Mouse (Mus musculus) pancreas, adult 10 weeks (tissue): ENCODE measurements around the gene Tmc3. TPM values are rescaled to one million over a fixed set of nuclear protein-coding genes. Genes with fewer than 3 reads are reported as not detected.

Experiments
- polyA plus RNA-seq: library from polyadenylated mRNA; stranded (reverse); fragments of 350-450 nt; fragmentation: Illumina TruSeq; extraction: RNeasy Lipid Tissue Mini Kit (QIAGEN cat#74804); gene quantifications from one replicate; pipeline ENCODE4 v1.2.3, GENCODE M21; 2015; ENCODE audit warnings: low read depth, low replicate concordance; ENCODE audit not compliant: insufficient read depth

The Tmc3 gene
- polyA plus RNA-seq, result 0.81 TPM

DNA sequence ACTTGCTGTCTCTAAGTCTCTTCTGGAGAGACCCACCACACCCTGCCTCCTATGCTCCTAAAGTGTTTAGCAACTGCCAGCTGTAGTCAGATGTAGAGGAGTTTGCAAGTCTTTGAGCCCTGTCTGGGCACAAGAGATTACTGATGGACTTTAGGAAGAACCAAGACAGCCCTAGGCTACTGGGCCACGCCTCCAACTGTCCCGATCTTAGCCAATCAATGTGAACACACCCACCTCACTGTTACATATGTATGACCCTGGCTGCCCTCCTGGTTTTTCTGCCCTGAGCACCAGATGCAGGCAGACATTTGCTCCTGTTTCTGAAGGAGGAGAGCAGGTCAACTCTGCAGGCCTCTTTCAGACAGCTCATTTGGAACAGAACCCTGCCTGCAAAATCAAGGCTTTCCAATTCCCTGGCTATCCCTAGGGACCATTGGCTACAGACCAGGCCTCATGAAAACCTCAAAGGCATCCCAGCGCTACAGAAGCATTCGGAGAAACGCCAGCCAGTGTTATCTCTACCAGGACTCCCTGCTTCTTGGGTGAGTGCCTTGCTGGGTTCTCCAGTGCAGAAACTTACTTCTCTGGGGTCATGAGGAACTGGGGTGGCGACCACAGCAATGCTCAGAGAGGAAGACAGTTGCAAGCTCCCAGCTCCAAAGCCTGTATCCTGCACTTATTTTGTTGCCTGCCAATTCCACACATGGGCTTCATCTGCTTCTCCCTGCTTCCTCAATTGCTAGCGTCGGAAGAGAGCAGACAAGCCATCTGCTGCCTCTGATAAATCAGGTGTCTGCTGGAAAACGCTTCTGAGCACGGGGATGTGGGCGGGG is at the start of gene Tmc3:
Tmc3 (plus strand) TSS at position 289 of the 833 bp plus-strand sequence.

DNA sequence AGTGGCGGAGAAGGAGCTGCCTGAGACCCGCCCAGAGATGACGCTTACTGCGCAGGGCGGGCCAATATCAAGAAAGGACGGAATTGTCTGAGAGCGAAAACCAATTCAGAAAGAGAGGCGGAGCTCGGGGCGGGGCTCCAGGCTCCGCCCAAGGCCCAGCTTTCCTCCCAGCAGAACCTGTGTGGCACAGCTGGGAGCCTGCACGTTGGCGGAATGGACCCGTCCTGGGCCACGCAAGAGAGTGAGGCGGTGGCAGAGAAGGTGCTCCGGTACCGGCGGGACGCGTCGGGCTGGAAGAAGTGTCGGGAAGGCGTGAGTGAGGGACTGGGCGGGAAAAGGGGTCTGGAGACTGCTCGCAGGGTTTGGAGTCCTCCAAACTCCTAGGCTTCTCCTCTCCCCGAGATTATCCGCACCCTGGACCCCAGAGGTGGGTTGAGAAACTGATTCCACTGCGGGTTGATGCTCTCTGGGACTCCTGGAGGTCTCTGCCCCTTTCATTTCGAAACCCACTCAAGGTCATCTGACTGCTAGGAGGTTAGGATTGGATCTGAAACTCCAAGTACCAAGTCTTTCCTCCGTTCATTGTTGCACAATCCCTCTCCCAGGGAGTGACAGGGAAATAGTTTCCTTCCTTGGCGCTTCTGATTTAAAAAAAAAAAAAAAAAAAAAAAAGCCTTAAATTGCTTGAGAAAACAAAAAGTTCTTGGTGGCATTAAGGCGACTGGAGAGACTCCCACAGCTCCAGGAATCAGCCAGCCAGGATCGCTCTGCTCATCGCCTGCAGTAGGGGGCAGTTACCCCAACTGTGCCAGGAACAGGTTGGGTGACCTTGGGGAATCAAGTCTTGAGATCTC is 47.3 kb downstream of the Tmc3 start, which contains the start of gene Stard5:
Stard5 (plus strand) TSS at position 132 of the 854 bp plus-strand sequence.

Other genes with a start within 250 kb of the Tmc3 start
- gene Stard5, start 47.0 kb downstream of the Tmc3 start, polyA plus RNA-seq, result 5.7 TPM
- 3.7 TPM for gene Il16, start 160.8 kb downstream of the Tmc3 start, polyA plus RNA-seq
- 0.94 TPM for gene Cfap161, start 210.0 kb downstream of the Tmc3 start, polyA plus RNA-seq